Mouse (Mus musculus): Measurements from ENCODE around the gene Cramp1l. TPM values are rescaled to one million over a fixed set of nuclear protein-coding genes. Genes with fewer than 3 reads are reported as not detected.

Gene Cramp1l
- polyA plus RNA-seq, 1 experiment from 2014 or later, result 10.8 TPM

Other genes with a start within 250 kb of the Cramp1l start
- gene Meiob, start 211.5 kb downstream of the Cramp1l start, polyA plus RNA-seq (2016; fragmentation: Nextera tagmentation; extraction: Ambion mirVana), result not detected in 2 replicates
- 26.0 and 28.0 TPM in 2 replicates for gene Hagh, start 175.6 kb downstream of the Cramp1l start, polyA plus RNA-seq (2016; fragmentation: Nextera tagmentation; extraction: Ambion mirVana)
- gene Fahd1, start 165.4 kb downstream of the Cramp1l start, polyA plus RNA-seq (2016; fragmentation: Nextera tagmentation; extraction: Ambion mirVana), result 14.5 and 17.6 TPM in 2 replicates
- 0.55 and 0.84 TPM in 2 replicates for gene Igfals, start 149.8 kb downstream of the Cramp1l start, polyA plus RNA-seq (2016; fragmentation: Nextera tagmentation; extraction: Ambion mirVana)
- gene Nubp2, start 129.4 kb downstream of the Cramp1l start, polyA plus RNA-seq (2016; fragmentation: Nextera tagmentation; extraction: Ambion mirVana), result 72.7 and 79.7 TPM in 2 replicates
- gene Spsb3, start 129.1 kb downstream of the Cramp1l start, polyA plus RNA-seq (2016; fragmentation: Nextera tagmentation; extraction: Ambion mirVana), result 48.0 and 50.8 TPM in 2 replicates
- 22.1 and 30.6 TPM in 2 replicates for gene Eme2, start 120.7 kb downstream of the Cramp1l start, polyA plus RNA-seq (2016; fragmentation: Nextera tagmentation; extraction: Ambion mirVana)
- 104 and 105 TPM in 2 replicates for gene Mrps34, start 120.7 kb downstream of the Cramp1l start, polyA plus RNA-seq (2016; fragmentation: Nextera tagmentation; extraction: Ambion mirVana)
- gene Nme3, start 119.3 kb downstream of the Cramp1l start, polyA plus RNA-seq (2016; fragmentation: Nextera tagmentation; extraction: Ambion mirVana), result 43.6 and 47.0 TPM in 2 replicates
- gene Mapk8ip3, start 78.8 kb downstream of the Cramp1l start, polyA plus RNA-seq (2016; fragmentation: Nextera tagmentation; extraction: Ambion mirVana), result 32.1 and 39.3 TPM in 2 replicates
- gene Jpt2, start 55.1 kb downstream of the Cramp1l start, polyA plus RNA-seq (2016; fragmentation: Nextera tagmentation; extraction: Ambion mirVana), result 369 and 370 TPM in 2 replicates
- gene Ift140, start 297 bp upstream of the Cramp1l start, polyA plus RNA-seq (2016; fragmentation: Nextera tagmentation; extraction: Ambion mirVana), result 24.2 and 30.0 TPM in 2 replicates
- gene Tmem204, start 67.8 kb upstream of the Cramp1l start, polyA plus RNA-seq (2016; fragmentation: Nextera tagmentation; extraction: Ambion mirVana), result 11.3 and 15.3 TPM in 2 replicates
- 60.6 and 60.7 TPM in 2 replicates for gene Telo2, start 100.2 kb upstream of the Cramp1l start, polyA plus RNA-seq (2016; fragmentation: Nextera tagmentation; extraction: Ambion mirVana)
- gene Ptx4, start 105.0 kb upstream of the Cramp1l start, polyA plus RNA-seq (2016; fragmentation: Nextera tagmentation; extraction: Ambion mirVana), result 0.18 and 0.23 TPM in 2 replicates
- 21.3 and 26.5 TPM in 2 replicates for gene Clcn7, start 117.6 kb upstream of the Cramp1l start, polyA plus RNA-seq (2016; fragmentation: Nextera tagmentation; extraction: Ambion mirVana)
- gene Ccdc154, start 146.7 kb upstream of the Cramp1l start, polyA plus RNA-seq (2016; fragmentation: Nextera tagmentation; extraction: Ambion mirVana), result not detected in 2 replicates
- not detected in 2 replicates for gene Gm38655, start 159.7 kb upstream of the Cramp1l start, polyA plus RNA-seq (2016; fragmentation: Nextera tagmentation; extraction: Ambion mirVana)
- gene BC003965, start 168.8 kb upstream of the Cramp1l start, polyA plus RNA-seq (2016; fragmentation: Nextera tagmentation; extraction: Ambion mirVana), result 36.0 and 38.5 TPM in 2 replicates
- 9.1 and 10.0 TPM in 2 replicates for gene Unkl, start 172.6 kb upstream of the Cramp1l start, polyA plus RNA-seq (2016; fragmentation: Nextera tagmentation; extraction: Ambion mirVana)
- 34.6 and 35.0 TPM in 2 replicates for gene Gnptg, start 224.3 kb upstream of the Cramp1l start, polyA plus RNA-seq (2016; fragmentation: Nextera tagmentation; extraction: Ambion mirVana)
- gene Tsr3, start 224.4 kb upstream of the Cramp1l start, polyA plus RNA-seq (2016; fragmentation: Nextera tagmentation; extraction: Ambion mirVana), result 74.6 and 76.6 TPM in 2 replicates
- gene Baiap3, start 240.6 kb upstream of the Cramp1l start, polyA plus RNA-seq (2016; fragmentation: Nextera tagmentation; extraction: Ambion mirVana), result 0.49 and 0.93 TPM in 2 replicates

Data from limb, embryonic 10.5 days (tissue).